Mouse (Mus musculus) right cerebral cortex, postnatal 14 days (tissue): ENCODE measurements around the gene Ahcyl1.
"Not testable (repeated sequence)": the region's sequence is repeated elsewhere in the genome, so short reads cannot be mapped to it uniquely, and the experiment has no call there.

ENCODE experiments used
- DNase-seq: peaks from one replicate; pipeline ENCODE4 v3.0.0; 2022

The Ahcyl1 gene

DNA sequence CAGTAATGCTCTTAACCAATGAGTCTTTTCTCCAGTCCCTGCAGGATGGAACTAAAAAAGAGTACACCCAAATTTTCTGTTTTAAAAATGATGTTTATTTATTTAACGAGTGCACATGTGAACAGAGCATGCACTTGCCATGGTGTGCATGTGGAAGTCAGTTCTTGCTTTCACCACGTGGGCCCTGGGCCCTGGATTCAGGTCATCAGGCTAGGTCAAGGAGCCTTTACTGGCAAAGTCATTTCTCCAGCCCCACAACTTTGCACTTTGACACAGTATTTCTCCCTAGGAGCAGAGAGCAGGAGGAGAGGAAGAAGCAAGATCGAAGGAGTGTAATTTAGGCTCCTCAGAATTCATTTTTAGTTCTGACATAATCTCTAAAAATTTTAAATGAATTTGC, 41.5 kb downstream of the Ahcyl1 start:
- no peak for DNase-seq

DNA sequence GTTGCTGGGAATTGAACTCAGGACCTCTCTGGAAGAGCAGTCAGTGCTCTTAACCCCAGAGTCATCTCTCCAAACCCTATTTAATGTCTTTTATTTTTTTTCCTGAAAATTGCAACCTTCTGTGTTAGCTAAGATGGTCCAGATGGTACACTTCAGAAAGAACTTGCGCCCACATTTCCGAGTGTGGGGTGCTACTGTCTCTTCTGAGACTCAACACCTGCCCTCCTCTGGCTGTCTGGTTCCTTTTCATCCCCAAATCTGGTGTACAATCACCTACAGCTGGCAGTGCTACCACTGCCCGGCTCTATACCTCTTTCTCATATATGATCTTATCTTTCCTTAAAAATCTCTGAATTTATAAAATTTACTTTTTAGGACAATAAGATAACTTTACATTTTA, 43.4 kb downstream of the Ahcyl1 start:
- no peak for DNase-seq

DNA sequence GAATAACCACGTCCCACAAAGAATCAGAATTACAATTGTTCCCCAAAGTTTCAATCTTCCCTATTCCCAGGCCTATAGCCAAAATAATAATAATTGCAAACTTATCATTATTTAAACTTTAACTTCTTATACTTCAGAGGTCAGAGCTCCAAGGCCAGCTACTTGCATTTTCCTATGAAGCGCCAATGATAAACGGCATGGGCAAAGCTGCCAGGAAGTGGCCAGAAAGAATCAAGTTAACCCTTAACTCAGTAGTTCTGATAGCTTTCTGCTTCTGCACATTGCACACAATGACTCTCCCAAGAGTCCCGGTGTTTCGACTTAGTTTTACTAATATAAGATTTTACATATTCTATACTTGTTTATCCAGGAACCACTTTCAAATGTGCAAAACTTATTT, 46.1 kb downstream of the Ahcyl1 start:
- not testable (repeated sequence) for DNase-seq

GRCm38 (mm10) chr3:107646947-107647346, 49.4 kb downstream of the Ahcyl1 start:
- DNase-seq: no peak

DNA sequence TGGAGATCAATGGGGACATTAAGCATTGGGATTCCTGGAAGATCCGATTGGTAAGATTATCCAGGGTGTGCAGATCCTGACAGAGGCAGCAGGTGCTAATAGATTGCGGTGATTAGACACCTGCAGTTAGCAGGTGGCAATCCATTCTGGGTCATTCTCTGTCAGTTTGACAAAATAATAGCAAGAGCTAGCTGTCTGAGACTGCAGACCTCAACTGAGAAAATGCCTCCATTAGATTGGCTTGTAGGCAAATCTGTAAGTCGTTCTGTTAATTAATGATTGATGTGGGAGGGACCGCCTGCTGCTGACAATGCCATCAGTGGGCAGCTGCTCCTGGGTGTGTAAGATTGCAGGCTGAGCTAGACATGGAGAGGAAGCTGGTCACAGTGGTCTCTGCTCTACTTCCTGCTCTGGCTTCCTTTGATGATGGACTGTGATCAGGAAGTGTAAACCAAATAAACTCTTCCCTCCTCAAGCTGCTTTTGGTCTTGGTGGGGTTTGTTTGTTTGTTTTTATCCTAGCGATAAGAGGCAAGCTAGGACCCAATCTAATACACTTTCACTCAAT, 58.7 kb downstream of the Ahcyl1 start:
- no peak for DNase-seq

GRCm38 (mm10) chr3:107636236-107636635, 60.1 kb downstream of the Ahcyl1 start:
- no peak for DNase-seq

- DNase-seq: no peak
These were observed 60.5 kb downstream of the Ahcyl1 start for GRCm38 (mm10) chr3:107635836-107636235.

DNA sequence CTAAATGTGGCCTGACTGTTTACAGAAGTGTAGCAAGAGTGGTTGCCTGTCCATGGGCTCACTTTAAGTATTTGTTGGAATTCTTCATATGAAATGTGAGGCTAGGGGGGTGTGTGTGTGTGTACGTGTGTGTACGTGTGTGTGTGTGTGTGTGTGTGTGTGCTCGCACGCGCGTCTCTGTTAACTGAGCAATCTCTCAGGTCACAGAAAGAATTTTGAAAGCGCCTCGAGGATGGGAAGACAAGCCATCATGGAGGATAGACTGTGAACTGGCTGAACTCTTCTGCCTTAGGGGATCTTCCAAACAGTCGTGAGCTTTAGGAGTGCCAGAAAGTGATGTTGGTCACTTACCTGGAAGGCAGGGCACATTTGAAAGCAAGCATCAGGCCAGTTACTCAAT, 62.5 kb downstream of the Ahcyl1 start:
- DNase-seq: no peak

- DNase-seq: no peak
These were observed 63.6 kb downstream of the Ahcyl1 start for GRCm38 (mm10) chr3:107632786-107633185.

DNA sequence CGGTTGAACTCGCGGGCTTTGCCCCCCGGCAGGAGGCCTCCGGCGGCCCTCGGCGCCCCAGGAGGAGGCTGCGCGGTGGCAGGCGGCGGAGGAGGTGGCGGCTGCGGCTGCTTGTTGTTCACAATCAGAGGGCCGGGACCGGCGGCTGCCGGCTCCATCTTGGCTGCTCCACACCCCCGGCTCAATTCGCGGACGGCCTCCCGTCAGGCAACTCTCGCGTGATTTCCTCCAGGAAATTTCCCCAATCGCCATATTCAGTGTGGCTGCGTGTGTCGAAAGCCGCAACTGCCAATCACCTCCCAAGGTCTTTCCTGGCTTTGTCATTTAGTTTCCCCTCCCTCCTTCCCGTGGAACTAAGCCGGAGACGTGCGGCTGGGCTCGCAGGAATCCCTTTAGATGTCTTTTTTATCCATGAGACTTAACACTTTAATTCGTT, 64.8 kb downstream of the Ahcyl1 start, which contains the start of gene Strip1:
TSS of gene Strip1 (minus strand) at position 172 of the 436 bp plus-strand sequence.
- DNase-seq: peak; percentile 91

- DNase-seq: peak; percentile 23
These were observed 65.5 kb downstream of the Ahcyl1 start, which contains the start of gene Gm10961 for GRCm38 (mm10) chr3:107630682-107631522. Gene Gm10961, plus strand, starts transcription at chr3:107631322.

DNA sequence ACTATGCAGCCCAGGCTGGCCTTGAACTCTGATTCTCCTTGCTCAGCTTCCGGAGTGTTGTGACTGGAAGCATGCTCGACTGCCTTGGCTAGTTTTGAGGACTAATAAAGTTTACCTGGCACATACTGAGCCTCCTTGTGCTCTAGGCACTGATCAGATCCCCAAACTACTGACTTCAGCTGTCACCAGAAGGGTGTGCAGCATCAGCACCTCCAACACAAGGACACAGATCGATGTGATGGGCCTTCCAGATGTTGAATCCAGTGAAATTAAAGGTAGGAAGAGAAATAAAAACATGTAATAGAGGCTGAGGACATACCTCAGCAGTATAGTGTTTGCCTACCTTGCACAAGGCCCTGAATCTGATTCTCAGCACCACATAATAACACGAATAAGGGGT, 66.9 kb downstream of the Ahcyl1 start:
- DNase-seq: no peak

DNA sequence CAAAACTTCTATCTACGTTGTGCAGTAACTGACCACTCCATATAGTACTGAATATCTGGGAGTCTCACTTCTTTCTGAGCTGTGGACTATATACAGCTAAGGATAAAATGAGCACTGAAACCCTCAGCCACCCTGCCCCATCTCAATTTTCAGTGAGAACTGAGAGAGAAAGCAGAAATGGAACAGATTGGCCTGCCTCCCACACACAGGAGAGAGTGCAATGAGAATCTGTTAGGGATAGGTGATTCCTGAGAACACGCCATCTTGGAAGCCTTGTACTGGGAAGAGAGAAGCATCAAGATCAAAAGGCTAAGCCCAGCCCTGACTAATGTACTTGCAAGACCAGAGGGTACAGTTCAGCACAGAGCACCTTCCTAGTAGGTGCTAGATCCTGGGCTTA, 67.8 kb downstream of the Ahcyl1 start:
- DNase-seq: no peak

DNA sequence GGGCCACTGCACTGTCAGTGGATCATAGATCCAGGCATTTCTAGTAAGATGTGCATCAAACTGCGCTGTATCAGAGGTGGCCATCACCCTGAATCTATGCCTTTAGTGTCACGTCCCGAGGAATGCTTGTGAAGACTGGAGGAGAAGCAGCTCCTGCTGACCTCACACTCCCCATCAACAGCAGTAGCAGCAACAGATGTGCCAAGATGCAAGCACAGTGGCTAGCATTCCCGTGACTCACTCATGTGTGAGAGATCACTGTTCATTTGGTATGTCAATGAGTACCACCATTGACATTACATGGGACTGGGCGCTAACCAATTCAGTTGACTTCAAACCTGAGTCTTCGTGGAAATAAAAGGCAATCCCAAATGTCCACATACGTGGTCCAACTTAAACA, 68.7 kb downstream of the Ahcyl1 start:
- no peak for DNase-seq

DNA sequence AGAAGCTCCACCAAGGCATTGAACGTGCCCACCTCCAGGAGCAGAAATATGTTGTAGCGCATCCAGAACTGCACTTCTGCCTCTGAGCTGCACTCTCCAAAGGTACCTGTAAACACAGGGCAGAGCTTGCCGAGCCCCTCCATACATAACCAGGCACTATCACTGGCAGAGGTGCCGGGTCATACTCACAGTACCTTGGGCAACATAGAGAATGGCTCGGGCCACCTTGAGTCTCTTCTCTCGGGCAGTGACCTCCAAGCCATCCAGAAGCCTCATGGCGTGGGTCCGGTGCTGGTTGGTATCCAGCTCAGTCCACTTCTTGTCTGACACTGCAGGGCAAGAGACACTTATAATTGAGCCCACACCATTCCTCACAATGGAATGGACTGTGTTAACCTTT, 69.6 kb downstream of the Ahcyl1 start:
- DNase-seq: no peak

DNA sequence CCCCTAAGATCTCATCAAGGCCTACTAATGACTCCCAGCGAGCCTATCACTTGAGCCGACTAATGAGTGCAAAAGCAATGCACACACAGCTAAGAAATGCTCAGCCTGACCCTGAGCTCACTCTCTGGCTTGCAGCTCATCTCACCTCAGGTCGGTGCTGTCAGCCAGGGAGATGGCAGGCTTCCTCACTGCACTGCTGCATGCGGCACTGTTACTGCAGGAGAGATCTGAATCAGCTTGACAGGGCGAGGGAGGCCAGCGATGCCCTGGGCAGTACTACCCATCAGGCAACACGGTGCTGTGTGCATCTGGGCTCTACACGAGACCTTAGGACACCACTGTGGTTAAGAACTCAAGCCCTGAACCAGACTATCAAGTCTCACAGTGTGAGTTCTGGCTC, 70.8 kb downstream of the Ahcyl1 start:
- DNase-seq: no peak

GRCm38 (mm10) chr3:107624424-107624823, 71.9 kb downstream of the Ahcyl1 start:
- no peak for DNase-seq

- DNase-seq: no peak
These were observed 73.8 kb downstream of the Ahcyl1 start for GRCm38 (mm10) chr3:107622537-107622936.

DNA sequence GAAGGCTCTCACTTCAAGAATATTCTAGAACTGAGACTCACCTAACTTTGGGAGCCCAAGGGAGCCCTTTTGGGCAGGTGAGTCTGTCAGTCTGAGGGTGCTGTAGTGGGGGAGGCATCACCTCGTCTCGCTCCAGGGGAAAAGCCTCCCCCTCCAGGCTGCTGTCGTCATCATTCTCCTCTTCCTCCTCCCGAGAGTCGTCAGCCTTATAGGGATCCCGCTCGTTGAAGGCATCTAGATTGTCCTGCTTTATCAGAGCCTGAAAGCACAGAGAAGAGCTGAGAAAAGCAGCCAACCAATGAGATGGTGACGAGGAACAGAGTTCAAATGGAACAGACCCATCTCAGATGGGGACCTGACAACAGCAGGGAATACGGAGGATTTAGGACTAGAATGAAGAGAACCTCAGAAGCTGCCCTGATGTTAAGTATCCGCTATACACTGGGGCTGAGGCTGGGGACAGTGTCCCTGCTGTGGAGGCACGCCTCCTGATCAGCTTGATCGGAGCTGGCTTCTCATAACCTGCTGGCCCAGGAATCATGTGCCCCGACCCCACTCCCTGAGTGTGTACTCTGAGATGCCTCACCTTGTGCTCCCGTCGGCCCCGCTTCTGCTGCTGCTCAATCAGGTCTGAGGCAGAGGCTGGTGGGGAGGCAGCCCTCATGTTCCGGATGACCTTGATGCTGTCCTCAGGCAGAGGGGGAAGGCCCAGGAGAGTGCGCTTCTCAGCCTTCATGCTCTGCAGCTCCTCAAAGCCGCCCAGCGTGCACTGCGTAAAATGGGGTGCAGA, 74.9 kb downstream of the Ahcyl1 start:
- DNase-seq: no peak

DNA sequence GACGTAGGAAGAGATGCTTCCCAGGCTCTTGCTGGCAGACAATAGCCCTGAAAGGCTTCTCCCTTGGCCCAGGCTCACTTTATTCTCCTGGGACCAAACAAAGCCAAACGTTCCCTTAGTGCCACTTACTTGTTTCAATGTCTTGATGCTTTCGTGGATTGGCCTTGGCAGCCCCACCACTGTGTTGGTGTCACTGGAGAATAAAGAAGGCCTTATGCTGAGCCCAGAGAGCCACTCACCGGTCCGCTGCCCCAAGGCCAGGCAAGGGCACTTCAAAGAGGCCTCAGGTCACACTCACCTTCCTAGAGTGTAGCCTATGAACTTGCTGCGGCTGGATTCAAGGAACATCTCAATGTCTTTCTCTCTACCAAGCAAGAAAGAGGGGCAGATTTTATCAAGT, 76.4 kb downstream of the Ahcyl1 start:
- no peak for DNase-seq

GRCm38 (mm10) chr3:107617800-107618199, 78.6 kb downstream of the Ahcyl1 start:
- DNase-seq: no peak
